Mouse (Mus musculus) erythroblast, embryonic 14.5 days (primary cell): ENCODE results near the gene Serpinh1. TPM values are rescaled to one million over a fixed set of nuclear protein-coding genes. Genes with fewer than 3 reads are reported as not detected.

Experiments used
- H3K27me3 ChIP-seq: 2 replicates; pipeline ENCODE4 v1.6.1; 2012; ENCODE audit warnings: inconsistent platforms; ENCODE audit not compliant: control insufficient read depth
- H3K36me3 ChIP-seq: 2 replicates; pipeline ENCODE4 v1.6.1; 2012; ENCODE audit warnings: mild to moderate bottlenecking, inconsistent platforms; ENCODE audit not compliant: control insufficient read depth
- H3K4me1 ChIP-seq: 2 replicates; pipeline ENCODE4 v1.6.1; 2012; ENCODE audit warnings: inconsistent platforms; ENCODE audit not compliant: control insufficient read depth
- H3K4me3 ChIP-seq: replicated peaks from 2 replicates; pipeline ENCODE3; 2012; ENCODE audit warnings: moderate library complexity, mild to moderate bottlenecking, inconsistent platforms
- H3K9me3 ChIP-seq: 2 replicates; pipeline ENCODE4 v1.6.1; 2012; ENCODE audit warnings: low read length, inconsistent platforms, mixed read lengths; ENCODE audit not compliant: control insufficient read depth
- GATA1 ChIP-seq: IDR thresholded peaks from 2 replicates; pipeline ENCODE4 v1.6.1; 2012; ENCODE audit warnings: low read length, inconsistent platforms, mixed read lengths
- TAL1 ChIP-seq: IDR thresholded peaks from 3 replicates; pipeline ENCODE4 v1.6.1; 2012; ENCODE audit warnings: low read length, inconsistent platforms, mixed read lengths
- polyA plus RNA-seq: library from polyadenylated mRNA; stranded (reverse); fragments of >175 nt; gene quantifications from 2 replicates; pipeline ENCODE4 v1.2.3, GENCODE M21; 2012

Serpinh1 gene
- polyA plus RNA-seq = 0.15 and 0.21 TPM in 2 replicates

GRCm38 (mm10) chr7:99352526-99353400, at the start of gene Serpinh1:
Gene Serpinh1, minus strand, starts transcription at chr7:99353239.
- peaks cover 4% of the 10 kb centered on the region; the same call in 1 of the 2 replicates for H3K36me3 ChIP-seq
- TF ChIP-seq TAL1 (no peak), GATA1 (no peak)
- H3K9me3 ChIP-seq = no peaks in the 10 kb centered on the region
- peaks cover 21% of the 10 kb centered on the region for H3K27me3 ChIP-seq
- peak within 1 kb of the TSS; percentile 29 for H3K4me3 ChIP-seq
- H3K4me1 ChIP-seq = peaks cover 2% of the 10 kb centered on the region

GRCm38 (mm10) chr7:99402477-99402876, 49.4 kb upstream of the Serpinh1 start:
- no peaks in the 10 kb centered on the region for H3K9me3 ChIP-seq
- H3K36me3 ChIP-seq = no peaks in the 10 kb centered on the region
- TF ChIP-seq GATA1 = no peak
- no peak for TF ChIP-seq TAL1
- no peaks in the 10 kb centered on the region for H3K27me3 ChIP-seq
- H3K4me3 ChIP-seq = no peak overlapping the region
- no peaks in the 10 kb centered on the region for H3K4me1 ChIP-seq

DNA sequence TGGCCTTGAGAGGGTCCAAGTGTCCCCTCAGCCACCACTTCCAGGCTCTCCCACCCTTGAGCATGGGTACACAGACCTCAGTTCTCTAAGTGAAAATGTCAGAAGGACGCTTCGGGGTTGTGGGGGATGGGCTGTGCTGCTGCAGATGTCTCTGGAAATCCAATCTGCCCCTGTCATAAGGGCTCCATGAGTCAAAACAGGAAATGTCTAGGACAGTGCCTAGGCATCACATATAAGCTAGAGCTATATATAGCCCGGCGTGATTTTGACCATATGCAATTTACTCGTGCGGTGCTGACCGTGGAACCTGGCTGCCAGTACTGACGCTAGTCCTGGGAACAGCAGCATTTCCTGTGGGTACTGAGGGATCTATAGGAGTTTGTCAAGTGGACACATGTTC, 48.3 kb upstream of the Serpinh1 start:
- Histone ChIP-seq H3K4me1 (no peaks in the 10 kb centered on the region), H3K9me3 (no peaks in the 10 kb centered on the region), H3K27me3 (no peaks in the 10 kb centered on the region), H3K36me3 (no peaks in the 10 kb centered on the region), H3K4me3 (no peak overlapping the region)
- TF ChIP-seq GATA1 (no peak), TAL1 (no peak)

- Histone ChIP-seq H3K9me3 (no peaks in the 10 kb centered on the region), H3K4me3 (no peak overlapping the region), H3K4me1 (no peaks in the 10 kb centered on the region), H3K36me3 (no peaks in the 10 kb centered on the region), H3K27me3 (no peaks in the 10 kb centered on the region)
- TF ChIP-seq GATA1 (no peak), TAL1 (no peak)
These were observed 44.1 kb upstream of the Serpinh1 start for GRCm38 (mm10) chr7:99396994-99397659.

- Histone ChIP-seq H3K27me3 (no peaks in the 10 kb centered on the region), H3K9me3 (no peaks in the 10 kb centered on the region), H3K4me1 (no peaks in the 10 kb centered on the region), H3K4me3 (no peak overlapping the region), H3K36me3 (no peaks in the 10 kb centered on the region)
- TF ChIP-seq GATA1 = no peak
- no peak for TF ChIP-seq TAL1
These were observed 43.0 kb upstream of the Serpinh1 start for GRCm38 (mm10) chr7:99395908-99396616.

DNA sequence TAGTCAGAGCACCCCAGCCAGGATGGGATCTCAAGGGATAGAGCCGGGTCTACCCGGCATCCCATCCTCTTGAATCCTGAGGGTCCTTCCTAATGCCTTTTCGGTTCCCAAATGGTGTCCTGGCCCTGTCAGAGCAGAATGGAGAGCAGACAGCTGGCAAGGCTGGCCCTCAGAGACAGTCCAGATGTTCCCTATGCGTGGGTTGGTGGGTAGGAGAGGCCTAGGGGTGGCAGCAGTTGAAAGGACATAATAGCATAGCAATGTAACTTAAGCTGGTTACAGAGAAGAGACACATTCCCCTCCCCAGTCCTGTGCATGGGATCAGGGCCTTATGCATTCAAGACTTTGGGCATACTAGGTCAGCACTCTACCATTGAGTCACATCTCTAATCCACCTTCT, 42.3 kb upstream of the Serpinh1 start:
- H3K36me3 ChIP-seq = no peaks in the 10 kb centered on the region
- no peak for TF ChIP-seq GATA1
- TF ChIP-seq TAL1 = no peak
- no peak overlapping the region for H3K4me3 ChIP-seq
- no peaks in the 10 kb centered on the region for H3K4me1 ChIP-seq
- H3K9me3 ChIP-seq = no peaks in the 10 kb centered on the region
- no peaks in the 10 kb centered on the region for H3K27me3 ChIP-seq

DNA sequence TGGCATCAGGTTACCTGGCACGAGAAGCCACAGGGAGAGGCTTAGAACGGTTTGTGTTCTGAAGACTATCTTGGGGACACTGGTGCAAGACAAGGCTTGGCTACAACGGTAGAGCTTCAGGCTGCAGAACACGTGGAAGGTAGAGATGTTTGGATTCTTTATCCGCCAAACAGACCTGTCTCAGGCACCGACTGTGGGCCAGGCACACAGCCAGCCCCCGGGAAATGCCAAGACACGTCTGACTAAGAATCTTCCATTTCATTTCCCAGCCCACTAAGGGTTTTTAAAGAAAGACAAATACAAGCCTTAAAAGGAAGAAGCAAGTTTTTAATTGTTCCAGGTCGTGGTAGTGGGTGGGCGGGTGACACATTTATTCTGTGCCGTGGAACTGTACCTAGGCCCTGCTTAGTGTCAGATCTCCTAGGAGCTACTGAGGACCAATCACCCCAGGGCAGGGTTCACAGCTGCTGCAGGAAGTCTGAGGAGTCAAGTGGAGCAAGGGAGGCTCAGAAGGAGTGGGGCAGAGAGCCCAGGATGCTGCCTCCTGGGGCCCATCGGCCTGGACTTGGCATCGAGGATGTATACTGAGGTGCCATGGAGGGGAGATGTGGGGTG, 40.8 kb upstream of the Serpinh1 start:
- TF ChIP-seq GATA1 = no peak
- TF ChIP-seq TAL1 = no peak
- H3K4me1 ChIP-seq = no peaks in the 10 kb centered on the region
- no peaks in the 10 kb centered on the region for H3K9me3 ChIP-seq
- no peaks in the 10 kb centered on the region for H3K27me3 ChIP-seq
- no peak overlapping the region for H3K4me3 ChIP-seq
- H3K36me3 ChIP-seq = no peaks in the 10 kb centered on the region

DNA sequence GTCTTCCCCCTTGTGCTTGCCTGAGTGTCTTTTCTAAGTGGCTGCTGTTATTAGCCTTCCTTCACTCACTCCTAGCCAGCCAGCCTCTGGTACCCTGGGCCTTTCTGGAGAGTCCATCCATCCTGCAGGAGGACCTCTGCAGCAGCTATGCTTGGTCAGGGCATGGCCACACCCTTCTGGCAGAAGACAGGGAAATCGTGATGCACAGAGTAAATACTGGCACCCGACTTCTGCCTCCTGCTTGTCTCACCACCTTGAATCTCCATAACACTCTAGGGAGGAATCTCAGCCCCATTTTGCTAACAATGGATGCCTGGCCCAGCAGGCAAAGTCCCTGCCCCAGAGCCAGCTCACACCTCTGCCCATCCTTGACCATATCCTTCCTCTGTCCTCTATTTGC, 39.7 kb upstream of the Serpinh1 start:
- Histone ChIP-seq H3K9me3 (no peaks in the 10 kb centered on the region), H3K36me3 (no peaks in the 10 kb centered on the region), H3K4me3 (no peak overlapping the region), H3K4me1 (no peaks in the 10 kb centered on the region), H3K27me3 (no peaks in the 10 kb centered on the region)
- no peak for TF ChIP-seq TAL1
- no peak for TF ChIP-seq GATA1

DNA sequence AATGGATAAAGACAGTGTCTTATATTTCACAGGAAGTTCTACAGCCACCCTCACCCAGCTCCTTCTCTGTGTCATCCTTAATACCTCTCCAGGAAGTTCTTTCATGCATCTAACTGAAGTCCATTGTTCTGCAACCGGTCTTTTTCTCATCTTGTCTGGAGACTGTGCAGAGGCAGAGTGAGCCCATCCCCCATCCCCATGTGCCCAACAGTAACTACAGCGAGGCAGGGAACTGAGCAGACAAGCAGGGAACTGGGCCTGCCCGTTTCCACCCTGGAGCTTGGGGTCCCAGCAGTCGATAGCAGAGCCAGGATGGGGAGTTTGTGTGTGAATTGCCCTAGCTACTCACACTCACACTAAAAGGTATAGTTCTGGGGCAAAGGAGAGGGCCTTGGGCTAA, 37.5 kb upstream of the Serpinh1 start:
- TF ChIP-seq GATA1 (no peak), TAL1 (no peak)
- H3K4me3 ChIP-seq = no peak overlapping the region
- H3K9me3 ChIP-seq = no peaks in the 10 kb centered on the region
- no peaks in the 10 kb centered on the region for H3K4me1 ChIP-seq
- no peaks in the 10 kb centered on the region for H3K36me3 ChIP-seq
- H3K27me3 ChIP-seq = no peaks in the 10 kb centered on the region
